Mouse (Mus musculus) c-Kit-positive CD71-positive TER-119-positive erythroid progenitor cells, embryonic 14.5 days (primary cell): Measurements from ENCODE around the gene Csnk1g2.
A peak's percentile ranks its signal among the peaks of the same experiment; 100 is the strongest.
"Not testable (repeated sequence)": the region's sequence is repeated elsewhere in the genome, so short reads cannot be mapped to it uniquely, and the experiment has no call there.

Experiments used
- DNase-seq: peaks from one replicate; pipeline ENCODE4 v3.0.0-alpha.2; 2013; ENCODE audit warnings: low spot score

Gene Csnk1g2

DNA sequence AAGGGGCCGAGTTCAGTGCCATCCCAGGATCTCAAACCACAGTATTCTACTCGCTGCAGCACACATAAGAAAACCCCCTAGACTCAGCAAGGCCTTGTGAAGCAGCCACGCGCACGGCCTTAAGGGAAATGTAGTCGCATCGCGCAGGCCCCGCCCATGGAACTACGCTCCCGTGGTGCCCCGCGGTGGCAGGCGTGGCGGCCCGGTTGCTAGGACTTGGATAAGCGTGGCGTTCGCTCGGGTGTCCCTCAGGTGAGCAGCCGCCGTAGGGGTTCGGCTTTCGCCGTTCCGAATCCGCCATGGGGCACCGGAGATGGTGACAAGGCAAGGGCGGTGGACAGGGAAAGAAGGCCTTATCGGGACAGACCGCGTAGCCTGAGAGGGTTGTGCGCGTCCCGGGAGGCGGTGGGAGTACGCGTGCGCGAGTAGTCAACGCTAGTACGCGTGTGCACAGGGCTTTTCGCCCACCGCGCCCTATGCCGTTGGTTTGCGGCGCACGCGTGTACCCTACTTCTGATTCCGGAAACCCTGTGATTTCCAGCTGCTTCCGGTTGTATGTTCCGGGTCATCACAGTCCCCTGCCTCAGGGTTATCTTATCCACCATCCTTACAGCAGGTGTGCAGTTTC lies 19.8 kb upstream of the Csnk1g2 start, which contains the start of the genes Scamp4 and Adat3:
Gene Scamp4 (plus strand): TSS at position 175 of the 628 bp plus-strand sequence.
Gene Adat3 (plus strand): TSS at position 183 of the 628 bp plus-strand sequence.
- DNase-seq: peak; percentile 93

- no peak for DNase-seq
Measured at GRCm38 (mm10) chr10:80603364-80603763, 19.3 kb upstream of the Csnk1g2 start.

DNA sequence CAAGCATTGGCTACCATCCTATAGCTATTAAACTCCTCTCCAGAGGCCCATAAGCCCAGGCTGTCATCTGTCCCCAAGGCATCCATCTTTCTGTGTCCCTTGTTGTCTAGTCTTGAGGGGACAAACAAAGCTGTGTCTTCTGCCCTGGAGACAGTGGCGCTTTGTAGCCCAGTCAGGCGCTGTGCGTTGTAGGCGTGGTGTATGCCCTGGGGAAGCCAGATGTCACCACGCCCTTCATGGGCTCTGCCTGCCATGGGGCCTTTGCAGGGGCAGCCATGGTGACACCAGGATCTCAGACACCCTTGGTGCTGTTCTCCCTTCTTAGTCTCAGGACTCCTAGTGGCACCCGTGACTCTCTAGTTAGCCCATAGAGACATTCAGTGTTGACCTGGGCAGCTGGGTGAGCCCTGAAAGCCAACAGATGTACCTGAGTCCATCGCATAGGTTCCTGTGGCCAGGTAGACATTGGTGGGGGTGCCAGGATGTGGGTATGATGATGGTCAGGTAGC lies 18.6 kb upstream of the Csnk1g2 start:
- DNase-seq: peak; percentile 84

- no peak for DNase-seq
Measured at GRCm38 (mm10) chr10:80604988-80605387, 17.6 kb upstream of the Csnk1g2 start.

DNA sequence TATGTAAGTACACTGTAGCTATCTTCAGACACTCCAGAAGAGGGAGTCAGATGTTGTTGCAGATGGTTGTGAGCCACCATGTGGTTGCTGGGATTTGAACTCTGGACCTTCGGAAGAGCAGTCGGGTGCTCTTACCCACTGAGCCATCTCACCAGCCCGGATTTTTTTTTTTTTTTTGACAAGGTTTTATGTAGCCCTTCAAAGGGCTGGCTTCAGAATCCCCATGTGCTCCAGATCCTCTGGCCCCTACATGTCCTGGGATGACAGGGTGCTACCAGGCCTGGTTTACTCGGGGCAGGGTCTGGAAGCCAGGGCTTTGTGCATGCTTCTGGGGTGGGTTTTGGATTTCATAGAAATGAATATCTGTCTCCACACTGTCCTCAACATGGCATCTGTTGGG lies 16.9 kb upstream of the Csnk1g2 start, which contains the start of gene Gm49322:
Gene Gm49322 (plus strand): TSS at position 301 of the 400 bp plus-strand sequence.
- not testable (repeated sequence) for DNase-seq

- no peak for DNase-seq
Measured at GRCm38 (mm10) chr10:80606306-80606705, 16.3 kb upstream of the Csnk1g2 start.

DNA sequence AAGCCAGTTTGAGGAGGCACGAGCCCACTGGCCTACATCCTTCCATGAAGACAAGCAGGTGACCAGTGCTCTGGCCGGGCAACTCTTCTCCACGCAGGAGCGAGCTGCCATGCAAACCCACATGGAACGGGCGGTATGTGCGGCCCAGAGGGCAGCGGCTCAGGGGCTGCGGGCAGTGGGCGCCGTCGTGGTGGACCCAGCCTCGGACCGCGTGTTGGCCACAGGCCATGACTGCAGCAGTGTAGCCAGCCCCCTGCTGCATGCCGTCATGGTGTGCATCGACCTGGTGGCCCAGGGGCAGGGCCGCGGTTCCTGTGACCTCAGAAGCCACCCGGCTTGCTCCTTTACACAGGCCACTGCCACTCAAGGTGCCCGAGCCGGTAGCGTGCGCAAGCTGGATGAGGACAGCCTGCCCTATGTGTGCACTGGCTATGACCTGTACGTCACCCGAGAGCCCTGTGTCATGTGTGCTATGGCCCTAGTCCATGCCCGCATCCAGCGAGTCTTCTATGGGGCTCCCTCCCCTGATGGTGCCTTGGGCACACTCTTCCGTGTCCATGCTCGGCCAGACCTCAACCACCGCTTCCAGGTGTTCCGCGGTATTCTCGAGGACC lies 15.8 kb upstream of the Csnk1g2 start:
- no peak for DNase-seq

GRCm38 (mm10) chr10:80608435-80608834 lies 14.2 kb upstream of the Csnk1g2 start:
- no peak for DNase-seq

GRCm38 (mm10) chr10:80609269-80609924 lies 13.2 kb upstream of the Csnk1g2 start:
- no peak for DNase-seq

DNA sequence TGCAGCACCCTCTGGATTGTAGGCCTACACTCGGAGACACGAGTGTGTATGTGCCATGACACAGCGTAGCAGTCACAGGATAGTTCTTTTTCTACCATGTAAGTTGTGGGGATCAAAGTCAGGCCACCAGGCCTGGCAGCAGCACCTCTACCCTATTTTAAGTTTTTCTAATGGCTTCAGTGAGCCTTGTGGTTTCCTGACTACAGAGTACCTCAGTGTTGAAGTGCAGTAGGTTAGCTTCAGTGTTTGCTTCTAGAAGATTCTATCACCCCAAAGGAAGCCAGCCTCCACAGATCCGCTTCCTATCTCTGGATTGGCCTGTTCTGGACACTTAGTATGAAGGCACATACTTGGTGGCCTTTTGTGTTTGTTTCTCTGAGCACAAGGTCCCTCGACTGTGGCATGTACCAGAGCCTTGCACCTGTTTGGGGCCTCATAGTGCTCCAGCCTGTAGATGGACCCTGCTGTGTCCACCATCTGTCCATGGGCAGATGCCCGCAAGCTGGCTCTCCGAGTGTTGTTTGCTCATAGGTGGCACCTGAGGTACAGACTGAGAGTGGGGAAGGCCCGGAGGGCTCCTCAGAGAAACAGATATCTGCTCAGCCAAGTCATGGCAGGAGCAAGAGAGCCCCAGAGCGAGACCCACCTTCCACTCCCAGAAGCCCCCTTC lies 12.4 kb upstream of the Csnk1g2 start:
- no peak for DNase-seq

DNA sequence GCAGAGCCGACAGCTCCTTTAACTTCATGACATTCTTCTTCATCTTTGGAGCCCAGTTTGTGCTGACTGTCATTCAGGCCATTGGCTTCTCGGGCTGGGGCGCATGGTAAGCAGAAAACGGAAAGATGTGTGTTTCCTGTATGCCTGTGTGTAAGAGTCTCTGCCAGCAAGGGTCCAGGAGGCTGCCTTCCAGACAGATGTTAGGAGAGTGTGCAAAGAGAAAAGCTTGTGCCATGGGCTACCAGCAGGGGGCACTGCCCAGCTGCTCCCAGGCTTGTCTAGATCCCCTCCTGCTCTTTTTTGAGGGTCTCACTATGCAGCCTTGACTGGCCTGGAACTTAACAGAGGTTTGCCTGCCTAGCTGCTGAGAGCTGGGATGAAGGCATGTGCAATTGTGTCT lies 11.6 kb upstream of the Csnk1g2 start:
- DNase-seq: no peak

GRCm38 (mm10) chr10:80611905-80612304 lies 10.7 kb upstream of the Csnk1g2 start:
- no peak for DNase-seq

DNA sequence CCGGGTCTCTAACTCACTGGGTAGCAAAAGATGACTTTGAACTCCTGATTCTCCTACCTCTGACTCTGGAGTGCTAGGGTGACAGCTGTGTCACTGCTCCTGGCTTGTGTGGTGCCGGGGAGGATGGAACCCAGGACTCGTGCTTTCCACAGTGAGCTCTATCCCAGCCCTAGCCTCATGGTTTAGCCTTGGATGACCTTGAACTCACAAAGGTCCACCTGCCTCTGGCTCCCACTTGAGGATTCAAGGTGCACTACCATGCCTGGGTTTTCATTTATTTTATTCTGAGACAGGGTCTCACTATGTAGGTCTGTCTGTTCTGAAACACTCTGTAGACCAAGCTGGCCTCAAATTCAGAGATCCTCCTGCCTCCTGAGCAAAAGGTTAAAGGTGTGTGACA lies 8.8 kb upstream of the Csnk1g2 start:
- no peak for DNase-seq

GRCm38 (mm10) chr10:80614351-80614750 lies 8.3 kb upstream of the Csnk1g2 start:
- no peak for DNase-seq

DNA sequence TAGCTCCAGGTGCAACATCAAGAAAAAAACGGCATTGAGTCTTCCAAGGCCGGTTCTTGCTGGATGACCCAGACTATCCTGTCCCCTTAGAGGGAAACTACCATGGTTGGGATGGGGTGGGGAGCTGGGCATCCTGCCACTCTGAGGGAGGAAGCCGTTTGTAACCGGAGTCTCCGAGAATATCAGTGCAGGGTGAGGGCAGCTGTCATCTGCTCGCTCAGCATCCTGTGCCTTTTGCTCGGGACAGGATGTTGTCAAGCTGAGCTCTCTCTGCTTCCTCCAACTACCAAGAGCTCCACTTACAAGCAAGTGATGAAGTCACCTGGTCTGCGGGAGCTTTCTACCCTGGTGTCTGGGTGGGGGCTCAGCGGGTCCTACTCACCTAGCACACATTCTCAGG lies 4.5 kb upstream of the Csnk1g2 start:
- no peak for DNase-seq

DNA sequence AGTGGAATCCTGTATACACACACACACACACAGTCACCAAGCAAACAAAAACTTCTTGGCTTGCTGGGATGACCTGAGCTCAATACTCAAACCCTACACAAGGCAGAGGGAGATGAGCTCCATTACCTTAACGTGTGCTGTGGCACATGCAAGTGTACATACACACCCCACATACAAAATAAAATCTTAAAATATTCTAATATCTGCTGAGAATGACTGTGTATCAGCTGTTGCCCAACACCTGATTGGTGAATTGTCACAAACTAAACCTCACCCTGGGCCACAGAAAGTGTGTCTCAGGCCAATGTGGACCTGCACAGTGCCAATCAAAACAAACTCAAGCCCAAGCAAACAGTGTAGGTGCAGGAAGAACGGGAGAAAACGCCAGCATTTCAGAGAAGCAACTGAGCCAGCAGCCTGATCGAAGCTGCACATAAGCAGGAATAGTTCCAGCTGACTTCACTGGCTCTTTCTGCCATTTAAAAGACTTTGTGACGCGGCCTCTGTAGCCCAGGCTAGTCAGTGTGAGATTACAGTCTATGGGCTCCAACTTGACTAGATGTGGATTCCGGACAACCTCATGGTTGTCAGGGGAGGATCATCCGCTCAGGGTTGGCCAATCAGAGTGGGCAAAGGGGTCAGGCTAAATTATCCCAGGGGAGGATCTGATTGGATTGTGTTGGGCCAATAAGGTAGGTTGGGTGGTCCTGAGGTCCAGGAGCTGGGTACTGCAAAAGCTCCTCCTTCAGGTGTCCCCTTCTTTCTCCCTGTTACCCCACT lies 3.0 kb upstream of the Csnk1g2 start:
- no peak for DNase-seq

DNA sequence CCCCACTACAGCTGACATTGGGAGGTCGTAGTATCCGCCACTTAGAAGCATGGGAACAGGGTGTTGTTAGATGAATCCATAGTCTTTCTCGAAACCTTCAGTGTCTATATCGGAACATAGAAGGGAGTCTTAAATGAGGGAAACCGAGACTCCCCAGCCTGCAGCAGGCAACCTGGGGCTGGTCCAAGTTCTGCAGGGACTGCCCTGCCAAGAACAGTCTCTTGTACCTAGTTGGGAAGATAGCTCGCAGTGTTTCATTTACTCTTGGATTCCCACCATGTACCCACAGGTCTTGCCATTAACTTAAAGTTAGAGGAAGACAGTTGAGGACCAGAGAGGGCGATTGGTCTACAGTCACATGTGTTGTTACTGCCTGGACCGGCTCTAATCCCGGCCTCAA lies 2.3 kb upstream of the Csnk1g2 start:
- no peak for DNase-seq

DNA sequence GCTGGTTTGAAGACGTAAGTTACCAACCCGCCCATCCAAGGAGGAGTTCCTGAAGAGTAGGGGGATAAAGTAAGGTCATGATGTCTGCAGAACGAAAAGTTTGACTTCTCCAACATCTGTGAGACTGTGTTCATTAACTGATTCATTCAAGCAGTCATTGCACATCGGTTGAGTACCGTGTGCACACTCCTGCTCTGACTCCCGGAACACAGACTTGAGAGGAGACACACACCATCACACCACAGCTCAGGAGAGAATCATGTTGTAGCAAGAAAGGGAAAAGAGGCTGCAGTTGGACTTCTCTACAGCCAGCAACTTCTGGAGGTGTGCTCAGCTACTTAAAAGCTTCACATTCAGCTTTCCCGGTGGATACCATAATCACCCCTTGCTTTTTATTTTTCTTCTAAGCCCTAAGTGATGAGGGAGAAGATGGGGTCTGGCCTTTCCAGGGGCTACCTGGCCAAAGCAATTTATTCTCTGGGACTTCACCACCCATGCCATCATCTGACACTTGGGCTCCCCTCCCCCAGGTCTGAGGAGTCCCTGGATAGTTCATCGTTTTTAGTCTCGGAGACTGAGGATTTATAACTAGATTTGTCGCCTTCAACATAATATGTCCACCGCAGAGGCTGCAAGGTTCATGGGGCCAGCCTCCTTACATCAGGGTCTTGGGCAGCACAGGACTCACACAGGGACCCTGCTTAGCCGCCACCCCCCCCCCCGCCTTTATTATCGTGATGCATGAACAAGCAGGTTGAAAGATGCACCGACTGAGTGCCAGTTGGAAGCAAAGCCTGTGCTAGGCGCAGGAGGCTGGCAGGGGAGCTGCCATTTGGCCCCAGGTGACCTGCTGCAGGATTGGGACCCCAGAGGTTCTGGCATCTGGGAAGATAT lies 1.6 kb upstream of the Csnk1g2 start:
- DNase-seq: no peak

DNA sequence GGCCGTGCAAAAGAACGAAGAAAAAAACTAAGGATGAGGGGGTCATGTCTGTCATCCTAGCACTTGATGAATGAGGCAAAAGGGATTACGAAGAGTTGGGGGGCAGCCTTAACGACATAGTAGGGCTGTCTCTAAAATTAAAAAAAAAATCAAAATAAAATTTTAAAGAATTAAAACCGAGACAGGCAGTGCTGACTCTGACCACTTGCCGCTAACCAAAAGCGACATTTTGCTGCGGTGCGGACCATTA lies 1.0 kb upstream of the Csnk1g2 start:
- DNase-seq: no peak

DNA sequence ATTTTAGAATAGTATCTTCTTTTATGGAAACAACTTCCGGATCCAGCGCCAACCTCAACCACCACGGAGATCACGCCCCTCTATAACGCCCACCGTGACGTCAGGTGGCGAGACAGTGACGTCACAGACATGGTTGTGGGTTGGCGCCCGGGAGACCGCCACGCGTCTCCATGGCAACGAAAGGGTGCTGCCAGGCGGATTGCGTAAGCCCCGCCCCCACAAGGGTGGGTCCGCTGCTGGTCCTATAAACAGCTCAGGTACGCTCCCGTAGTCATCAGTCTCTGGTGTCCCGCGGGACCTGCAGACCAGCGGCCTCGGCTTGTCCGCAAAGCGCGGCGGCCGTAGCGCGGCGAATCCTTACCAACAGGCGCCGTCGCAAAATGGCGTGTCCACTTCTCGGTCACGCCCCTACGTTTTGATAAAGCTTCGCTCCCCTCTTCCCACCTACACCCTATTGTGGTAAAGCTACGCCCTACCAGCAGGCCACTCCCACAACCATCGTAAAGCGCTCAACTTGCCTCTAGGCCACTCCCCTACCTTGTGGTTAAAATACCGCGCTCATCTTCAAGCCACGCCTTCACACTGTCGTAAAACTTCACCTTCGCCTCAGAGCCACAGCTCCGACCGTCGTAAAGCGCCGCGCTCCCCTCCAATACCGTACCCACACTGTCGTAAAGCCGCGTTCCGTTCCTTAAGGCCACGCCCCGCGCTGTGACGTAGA lies 538 bp upstream of the Csnk1g2 start:
- DNase-seq: peak; percentile 100
